Mouse (Mus musculus) right cerebral cortex, postnatal 36 days (tissue): ENCODE results near the gene Sult5a1.
"Not testable (repeated sequence)": the region's sequence is repeated elsewhere in the genome, so short reads cannot be mapped to it uniquely, and the experiment has no call there.

Experiments used
- DNase-seq, 2 experiments: peaks; one replicate each; pipeline ENCODE4 v3.0.0; 2022; ENCODE audit warnings: low spot score in 2 of 2, mixed read lengths in 1 of 2

The Sult5a1 gene

DNA sequence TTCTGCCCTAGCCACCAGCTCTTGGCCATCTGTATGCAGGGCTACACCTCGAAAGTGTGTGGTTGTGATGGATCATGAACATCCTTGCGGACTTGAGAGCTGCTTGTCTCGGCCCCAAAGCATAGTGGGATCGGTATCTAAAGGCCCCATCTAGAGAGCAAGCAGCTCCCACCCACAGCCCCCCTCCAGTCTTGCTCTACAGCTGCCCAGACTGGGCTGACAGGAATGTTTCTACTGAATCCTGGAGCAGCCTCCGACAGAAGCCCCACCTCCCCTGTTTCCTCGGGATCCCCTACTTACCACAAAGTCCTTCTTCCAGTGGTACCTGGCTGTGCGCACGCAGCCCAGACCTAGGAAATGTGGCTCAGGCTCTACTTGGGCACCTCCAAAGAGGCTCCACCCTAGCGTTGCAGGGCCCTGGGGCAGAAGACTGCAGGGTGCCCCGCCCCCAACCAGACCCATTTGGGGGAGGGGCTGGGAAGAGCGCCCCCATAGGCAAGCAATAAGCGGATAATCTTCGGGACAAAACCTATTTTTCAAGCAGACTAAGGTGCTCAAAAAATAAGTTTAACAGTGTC lies at the start of gene Sult5a1:
Gene Sult5a1 (minus strand): TSS at position 428 of the 578 bp plus-strand sequence.
- no peak for DNase-seq

DNA sequence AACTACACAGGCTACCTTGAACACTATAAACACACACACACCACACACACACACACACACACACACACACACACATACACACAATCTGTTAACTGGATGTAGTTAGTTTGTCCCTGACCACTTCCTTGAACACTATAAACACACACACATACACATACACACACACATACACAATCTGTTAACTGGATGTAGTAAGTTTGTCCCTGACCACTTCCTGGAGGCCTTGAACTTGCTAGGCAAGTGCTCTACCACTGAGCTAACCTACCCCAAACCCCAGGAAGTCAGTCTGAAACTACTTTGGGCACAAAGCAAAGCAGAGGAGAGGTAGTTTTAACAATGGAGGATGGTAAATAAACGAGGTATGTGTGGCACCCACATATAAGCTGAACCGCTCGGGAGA lies 45.5 kb upstream of the Sult5a1 start:
- no peak for DNase-seq

- DNase-seq = peak in 1 of 2 experiments; percentile 28
Measured at GRCm38 (mm10) chr8:123202288-123202687, 44.2 kb upstream of the Sult5a1 start.

DNA sequence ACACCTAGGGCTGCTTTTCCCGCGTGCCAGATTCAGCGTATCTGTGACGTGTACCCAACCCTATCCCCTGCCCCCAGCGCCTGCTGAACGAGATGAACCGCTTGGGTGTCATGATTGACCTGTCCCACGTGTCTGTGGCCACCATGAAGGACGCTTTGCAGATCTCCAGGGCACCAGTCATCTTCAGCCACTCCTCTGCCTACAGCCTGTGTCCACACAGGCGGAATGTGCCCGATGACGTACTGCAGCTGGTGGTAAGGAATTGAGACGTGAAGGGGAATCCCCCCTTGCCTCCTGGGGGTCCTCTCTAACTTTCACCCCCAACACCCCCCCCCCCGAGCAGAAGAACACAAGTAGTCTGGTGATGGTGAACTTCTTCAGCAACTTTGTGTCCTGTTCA lies 41.7 kb upstream of the Sult5a1 start:
- no peak for DNase-seq

DNA sequence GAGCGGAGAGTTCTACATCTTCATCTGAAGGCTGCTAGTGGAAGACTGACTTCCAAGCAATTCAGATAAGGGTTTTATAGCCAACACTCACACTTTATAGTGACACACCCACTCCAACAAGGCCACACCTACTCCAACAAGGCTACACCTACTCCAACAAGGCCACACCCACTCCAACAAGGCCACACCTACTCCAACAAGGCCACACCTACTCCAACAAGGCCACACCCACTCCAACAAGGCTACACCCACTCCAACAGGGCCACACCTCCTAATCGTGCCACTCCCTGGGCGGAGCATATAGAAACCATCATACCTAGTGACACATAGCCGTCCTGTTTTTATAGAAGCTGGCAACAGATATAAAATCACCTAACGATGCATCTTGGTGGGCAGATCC lies 38.9 kb upstream of the Sult5a1 start:
- DNase-seq = not testable (repeated sequence)

GRCm38 (mm10) chr8:123193771-123194170 lies 35.7 kb upstream of the Sult5a1 start:
- no peak for DNase-seq

DNA sequence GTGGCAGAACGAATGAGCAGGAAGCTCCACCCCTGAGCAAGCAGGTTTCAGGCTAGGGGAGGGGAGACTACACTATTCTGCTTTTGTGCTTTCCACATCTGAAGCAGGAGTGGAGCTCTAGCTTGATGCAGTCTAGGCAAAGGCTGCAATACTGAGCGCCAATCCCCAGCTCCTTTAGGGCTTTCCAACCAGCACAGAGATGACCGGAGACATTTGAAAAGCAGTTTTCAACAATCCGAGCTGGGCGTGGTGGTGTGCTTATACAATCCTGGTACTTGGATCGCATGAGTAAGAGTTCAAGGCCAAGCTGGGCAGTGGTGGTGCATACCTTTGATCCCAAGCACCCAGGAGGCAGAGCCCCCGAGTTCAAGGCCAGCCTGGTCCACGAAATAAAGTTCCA lies 33.8 kb upstream of the Sult5a1 start:
- no peak for DNase-seq

- DNase-seq = peak; percentile 77 to 79
Measured at GRCm38 (mm10) chr8:123190678-123191077, 32.6 kb upstream of the Sult5a1 start.

GRCm38 (mm10) chr8:123188841-123189240 lies 30.7 kb upstream of the Sult5a1 start:
- DNase-seq = no peak

- DNase-seq = no peak
Measured at GRCm38 (mm10) chr8:123188006-123188405, 29.9 kb upstream of the Sult5a1 start.

DNA sequence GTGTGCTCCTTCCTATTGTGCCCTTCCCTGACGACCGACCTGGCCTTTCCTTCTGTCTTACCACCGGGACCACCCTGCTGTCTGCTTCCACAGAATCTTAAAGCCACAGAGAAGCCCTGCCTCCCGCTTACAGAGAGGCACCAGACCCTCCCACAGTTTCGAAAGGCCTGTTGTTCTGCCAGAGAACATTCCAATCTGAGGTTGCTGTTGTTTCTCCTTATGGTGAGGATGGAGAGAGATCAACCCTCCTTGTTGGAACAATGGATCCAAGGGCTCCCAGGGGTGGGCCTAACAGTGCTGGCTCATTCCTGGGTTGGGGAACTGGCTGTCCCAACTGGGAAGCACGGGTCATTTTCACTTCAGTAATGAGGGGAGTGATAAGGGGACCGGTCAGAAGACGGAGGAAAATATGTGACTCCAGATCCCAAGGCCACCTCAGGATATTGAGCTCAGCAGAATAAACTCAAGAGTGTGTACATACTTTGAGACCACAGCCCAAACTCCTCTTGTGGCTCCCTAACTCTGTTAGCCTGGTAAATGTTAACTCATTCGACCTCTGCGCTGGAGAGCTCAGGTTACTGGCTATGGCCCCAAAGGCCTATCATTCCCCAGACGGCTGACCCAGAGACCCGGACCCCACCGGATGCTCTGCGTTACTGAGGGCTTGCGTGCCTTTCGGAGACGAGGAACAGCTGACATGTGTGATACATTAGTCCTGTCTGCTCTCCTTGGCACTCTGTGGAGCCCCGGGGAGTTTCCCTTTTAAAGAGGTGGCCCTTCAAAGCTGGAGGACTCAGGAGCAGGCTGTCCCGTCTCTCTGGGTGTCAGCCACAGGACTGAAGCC lies 27.7 kb upstream of the Sult5a1 start, which contains the start of gene Dpep1:
Gene Dpep1 (plus strand): TSS at position 677 of the 844 bp plus-strand sequence.
- DNase-seq = no peak

- no peak for DNase-seq
Measured at GRCm38 (mm10) chr8:123181391-123181790, 23.3 kb upstream of the Sult5a1 start.

DNA sequence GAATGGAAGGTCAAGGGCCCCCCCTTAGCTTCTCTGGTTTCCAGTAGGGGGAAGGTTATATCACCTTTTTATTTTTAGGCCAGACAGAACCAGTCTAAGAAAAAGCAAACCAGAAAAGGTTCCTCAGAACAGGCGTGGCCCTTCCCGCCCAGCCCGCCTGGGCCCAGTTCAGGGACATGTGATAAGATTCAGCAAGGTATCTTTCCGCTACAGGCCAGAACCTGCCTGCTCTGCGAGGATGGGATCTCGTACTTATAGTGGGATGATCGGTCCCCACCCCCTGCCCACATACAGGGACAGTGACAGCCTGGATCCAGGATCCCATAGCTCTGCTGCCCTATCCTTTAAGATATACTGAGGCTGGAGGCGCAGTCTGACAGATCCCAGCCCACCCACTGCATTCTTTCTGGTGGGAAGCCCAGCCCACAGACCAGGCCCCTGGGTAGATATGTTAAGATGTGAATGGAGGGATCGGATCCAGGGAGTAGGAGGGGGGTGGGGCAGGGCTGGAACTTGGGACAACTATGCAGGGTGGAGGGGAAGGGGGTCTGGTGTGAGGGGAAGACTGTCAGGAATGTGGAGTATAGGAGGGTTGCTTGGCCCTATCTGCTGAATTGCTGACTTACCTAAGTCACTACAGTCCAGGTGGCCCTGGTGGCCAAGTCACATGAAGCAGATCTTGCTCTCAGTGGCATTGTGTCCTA lies 1.9 kb downstream of the Sult5a1 start:
- no peak for DNase-seq

GRCm38 (mm10) chr8:123155177-123155576 lies 2.9 kb downstream of the Sult5a1 start:
- DNase-seq = no peak

GRCm38 (mm10) chr8:123150737-123151171 lies 7.4 kb downstream of the Sult5a1 start:
- peak in 1 of 2 experiments; percentile 40 for DNase-seq

- peak in 1 of 2 experiments; percentile 23 for DNase-seq
Measured at GRCm38 (mm10) chr8:123146390-123146789, 11.7 kb downstream of the Sult5a1 start.

- no peak for DNase-seq
Measured at GRCm38 (mm10) chr8:123145279-123145678, 12.8 kb downstream of the Sult5a1 start.

DNA sequence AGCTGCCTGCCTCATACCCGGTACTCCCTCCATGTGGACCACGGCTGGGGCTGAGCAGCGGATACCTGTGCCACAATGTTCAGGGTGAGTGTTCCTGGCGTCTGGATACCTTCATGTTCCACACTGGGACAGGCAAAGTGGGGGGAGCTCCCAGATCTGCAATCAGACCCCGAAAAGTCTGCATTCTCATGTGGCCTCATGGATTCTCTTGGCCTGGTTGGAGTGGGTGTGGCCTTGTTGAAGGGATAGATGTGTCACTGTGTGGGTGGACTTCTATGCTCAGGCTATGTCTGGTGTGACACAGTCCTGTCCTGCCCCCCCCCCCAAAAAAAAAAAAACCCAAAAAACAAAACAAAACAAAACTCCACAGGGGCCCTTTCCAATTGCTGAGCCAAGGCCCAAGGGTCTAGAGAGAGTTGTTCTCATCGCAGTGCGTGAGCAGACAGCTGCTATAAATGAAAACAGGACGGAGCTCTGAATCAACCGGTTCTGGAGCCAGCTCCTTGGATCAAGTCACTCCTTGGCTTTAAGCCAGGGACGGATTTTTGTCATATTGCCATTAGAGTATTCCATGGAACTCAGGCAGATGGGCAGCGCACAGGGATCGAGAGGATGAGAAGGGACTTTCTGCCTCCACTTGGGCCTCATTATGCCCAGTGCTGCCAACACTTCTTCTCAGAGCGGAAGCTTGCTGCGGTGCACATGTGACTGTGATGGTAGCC lies 16.2 kb downstream of the Sult5a1 start:
- DNase-seq = peak; percentile 58 to 66

DNA sequence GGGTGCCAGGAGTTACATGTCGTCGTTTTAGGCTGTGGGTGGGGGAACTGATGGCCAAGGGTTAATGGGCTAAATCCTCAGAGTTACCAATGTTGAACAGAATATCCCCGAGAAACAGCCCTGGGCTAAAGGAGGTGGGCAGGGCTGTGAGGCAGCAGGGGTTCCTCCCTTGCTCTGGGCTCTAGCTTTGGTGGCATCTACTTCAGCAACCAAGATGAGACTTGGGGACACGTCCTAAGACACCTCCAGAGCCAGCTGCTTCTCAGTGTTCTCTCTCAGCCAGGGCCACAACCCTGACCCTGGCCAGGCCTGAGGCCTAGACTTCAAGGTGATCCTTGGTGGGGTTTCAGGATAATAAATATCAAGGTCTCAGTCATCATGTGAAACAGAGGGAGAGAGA lies 19.4 kb downstream of the Sult5a1 start:
- no peak for DNase-seq

- peak; percentile 57 to 77 for DNase-seq
Measured at GRCm38 (mm10) chr8:123137645-123138077, 20.5 kb downstream of the Sult5a1 start.

DNA sequence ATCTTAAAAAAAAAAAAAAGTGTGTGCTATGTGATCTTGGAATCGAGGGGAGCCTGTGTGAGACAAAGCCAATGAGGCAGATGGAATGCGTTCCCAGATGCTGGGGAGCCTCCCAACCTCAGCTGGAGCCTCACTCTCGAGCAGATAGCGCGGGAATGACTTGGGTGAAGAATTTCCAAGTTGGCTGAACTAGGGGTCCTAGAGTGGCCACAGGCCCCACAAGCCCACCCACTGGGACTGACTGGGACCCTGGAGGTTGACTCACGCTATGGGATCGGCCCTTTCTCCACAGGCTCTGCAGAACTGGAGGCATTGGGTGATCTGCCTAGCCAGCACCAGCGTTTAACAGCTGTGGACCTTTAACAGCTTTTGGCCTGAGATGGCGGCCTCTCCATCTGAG lies 21.8 kb downstream of the Sult5a1 start:
- DNase-seq = no peak

DNA sequence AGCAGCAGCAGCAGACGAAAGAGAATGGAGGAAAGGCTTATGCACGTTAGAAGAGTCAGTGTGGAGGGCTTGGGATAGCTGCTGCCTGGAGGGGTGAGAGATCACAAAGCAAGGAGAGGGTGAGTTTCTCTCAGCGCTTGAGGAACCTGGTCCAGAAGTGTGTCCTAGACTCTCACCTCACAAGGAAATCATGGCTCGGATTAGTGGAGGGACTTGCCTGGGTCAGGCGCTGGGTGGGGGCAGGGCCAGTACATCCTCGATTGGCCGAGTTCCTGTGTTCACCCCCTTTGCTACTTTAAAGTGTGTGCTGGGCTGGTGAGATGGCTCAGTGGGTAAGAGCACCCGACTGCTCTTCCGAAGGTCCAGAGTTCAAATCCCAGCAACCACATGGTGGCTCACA lies 22.3 kb downstream of the Sult5a1 start:
- no peak for DNase-seq
